Comparison of ENCODE assay signal across 30 mouse cellular contexts in genomic region chr2:125896355-125896754, GRCm38 (mm10).
"Had no signal": no experiment of that assay in that cellular context is flagged by ENCODE, and none has a peak within 500 bp of the region (broad histone marks: within the 10 kb centered on the region; RNA-seq: fewer than 3 reads in every experiment).

No protein-coding gene starts in this region.

- H3K9me3 ChIP-seq: limb, embryonic 10.5 days; limb, embryonic 12.5 days; limb, embryonic 13.5 days; limb, embryonic 15.5 days; liver, embryonic 12.5 days; liver, embryonic 13.5 days; liver, embryonic 15.5 days; lung, embryonic 15.5 days; megakaryocyte, embryonic 14.5 days; midbrain, embryonic 10.5 days; midbrain, embryonic 12.5 days; midbrain, embryonic 13.5 days; midbrain, embryonic 15.5 days; neural tube, embryonic 12.5 days had no signal

- H3K27me3 ChIP-seq: limb, embryonic 12.5 days; limb, embryonic 13.5 days; limb, embryonic 15.5 days; liver, embryonic 12.5 days; liver, embryonic 13.5 days; liver, embryonic 15.5 days; lung, embryonic 15.5 days; megakaryocyte, embryonic 14.5 days; midbrain, embryonic 12.5 days; midbrain, embryonic 13.5 days; midbrain, embryonic 15.5 days; neural tube, embryonic 12.5 days had no signal

- DNase-seq: left cerebral cortex, postnatal 4 days; liver; liver, embryonic 13.5 days; liver, postnatal 0 days; lung, adult 18-20 months; lung, adult 2 months; lung, embryonic 14.5 days; lung, postnatal 10 days; lung, postnatal 14 days; lung, postnatal 36 days; lung, postnatal 4 days; midbrain, embryonic 14.5 days had no signal

- H3K27ac ChIP-seq: limb, embryonic 10.5 days; limb, embryonic 12.5 days; limb, embryonic 13.5 days; limb, embryonic 15.5 days; liver, embryonic 12.5 days; liver, embryonic 13.5 days; liver, embryonic 14.5 days; liver, embryonic 15.5 days; lung, embryonic 15.5 days; macrophage; midbrain, embryonic 10.5 days; midbrain, embryonic 12.5 days; midbrain, embryonic 13.5 days; midbrain, embryonic 15.5 days; neural tube, embryonic 12.5 days had no signal

- H3K4me1 ChIP-seq: limb, embryonic 10.5 days; limb, embryonic 12.5 days; limb, embryonic 13.5 days; limb, embryonic 15.5 days; lung, embryonic 15.5 days; midbrain, embryonic 10.5 days; midbrain, embryonic 12.5 days; midbrain, embryonic 13.5 days; midbrain, embryonic 15.5 days; neural tube, embryonic 12.5 days had no signal

- H3K9ac ChIP-seq: limb, embryonic 12.5 days; limb, embryonic 13.5 days; limb, embryonic 15.5 days; liver, embryonic 12.5 days; liver, embryonic 13.5 days; liver, embryonic 14.5 days; liver, embryonic 15.5 days; liver, postnatal 0 days; lung, embryonic 14.5 days; lung, embryonic 15.5 days; midbrain, embryonic 12.5 days; midbrain, embryonic 13.5 days; midbrain, embryonic 15.5 days; neural tube, embryonic 12.5 days had no signal

- H3K4me3 ChIP-seq: limb, embryonic 10.5 days; limb, embryonic 12.5 days; limb, embryonic 13.5 days; limb, embryonic 15.5 days; liver, embryonic 12.5 days; liver, embryonic 13.5 days; liver, embryonic 15.5 days; lung, embryonic 15.5 days; midbrain, embryonic 10.5 days; midbrain, embryonic 12.5 days; midbrain, embryonic 13.5 days; midbrain, embryonic 15.5 days; myocyte; neural tube, embryonic 12.5 days had no signal

- H3K36me3 ChIP-seq: limb, embryonic 10.5 days; liver, embryonic 15.5 days; lung, embryonic 15.5 days; midbrain, embryonic 10.5 days; midbrain, embryonic 12.5 days; midbrain, embryonic 13.5 days; midbrain, embryonic 15.5 days; neural tube, embryonic 12.5 days had no signal

- H3K4me2 ChIP-seq: limb, embryonic 12.5 days; limb, embryonic 13.5 days; limb, embryonic 15.5 days; liver, embryonic 11.5 days; liver, embryonic 12.5 days; liver, embryonic 13.5 days; liver, embryonic 15.5 days; lung, embryonic 14.5 days; lung, embryonic 15.5 days; midbrain, embryonic 11.5 days; midbrain, embryonic 12.5 days; midbrain, embryonic 13.5 days; midbrain, embryonic 15.5 days; neural tube, embryonic 12.5 days had no signal
